Mouse (Mus musculus) stomach, embryonic 16.5 days (tissue): ENCODE measurements around the gene Cfap300. TPM values are rescaled to one million over a fixed set of nuclear protein-coding genes. Genes with fewer than 3 reads are reported as not detected.

ENCODE experiments used
- ATAC-seq: fragments of 200-750 bp; cut with Nextera tagmentation; 2 replicates; pipeline ENCODE4 v1.8.0; 2017; ENCODE audit warnings: moderate number of reproducible peaks, moderate TSS enrichment; ENCODE audit not compliant: insufficient read depth, low FRiP score
- H3K27ac ChIP-seq: fragments of 300-500 bp; sonication (generic); 2 replicates; pipeline ENCODE4 v1.5.1; 2014; ENCODE audit warnings: low read length
- H3K27me3 ChIP-seq: fragments of 300-500 bp; sonication (generic); 2 replicates; pipeline ENCODE4 v1.6.1; 2014; ENCODE audit warnings: low read length, control low read depth, mixed read lengths; ENCODE audit not compliant: control insufficient read depth, insufficient read depth
- H3K36me3 ChIP-seq: fragments of 300-500 bp; sonication (generic); 2 replicates; pipeline ENCODE4 v1.6.1; 2014; ENCODE audit warnings: low read length; ENCODE audit not compliant: control insufficient read depth, insufficient read depth
- H3K4me1 ChIP-seq: fragments of 300-500 bp; sonication (generic); 2 replicates; pipeline ENCODE4 v1.6.1; 2014; ENCODE audit warnings: low read length, control low read depth, mixed read lengths; ENCODE audit not compliant: control insufficient read depth, insufficient read depth
- H3K4me2 ChIP-seq: fragments of 300-500 bp; sonication (generic); 2 replicates; pipeline ENCODE4 v1.6.1; 2014; ENCODE audit warnings: low read depth, low read length, mixed read lengths
- H3K4me3 ChIP-seq: fragments of 300-500 bp; sonication (generic); replicated peaks from 2 replicates; pipeline ENCODE4 v1.5.1; 2014; ENCODE audit warnings: mild to moderate bottlenecking, low read length
- H3K9ac ChIP-seq: fragments of 300-500 bp; sonication (generic); 2 replicates; pipeline ENCODE4 v1.6.1; 2014; ENCODE audit warnings: low read length
- H3K9me3 ChIP-seq: fragments of 300-500 bp; sonication (generic); replicated peaks from 2 replicates; pipeline ENCODE4 v1.6.1; 2016; ENCODE audit warnings: low read length, control low read depth; ENCODE audit not compliant: control insufficient read depth
- WGBS: fragments of 180-500 bp; shearing (Covaris S2); extraction: QIAGEN DNeasy Blood & Tissue Kit; methylation state at CpG from one replicate; pipeline ENCODE4 v1.1.7; 2014; 5-methylcytosine and 5-hydroxymethylcytosine counted together
- polyA plus RNA-seq: library from polyadenylated mRNA; unstranded; fragments of >200 nt; fragmentation: Nextera tagmentation; extraction: Ambion mirVana; gene quantifications from 2 replicates; pipeline ENCODE4 v1.2.1, GENCODE M21; 2015

The Cfap300 gene
- polyA plus RNA-seq, 1 experiment from 2014 or later = 8.1 TPM

GRCm38 (mm10) chr9:7994275-7994674, 48.3 kb downstream of the Cfap300 start:
- no peak overlapping the region for H3K27ac ChIP-seq
- no peak overlapping the region for H3K4me2 ChIP-seq
- WGBS = 75% methylated on average over 5 of the region's 5 CpGs
- H3K36me3 ChIP-seq = no peaks in the 10 kb centered on the region
- H3K4me3 ChIP-seq = no peak overlapping the region
- no peak overlapping the region for H3K9ac ChIP-seq
- H3K4me1 ChIP-seq = no peaks in the 10 kb centered on the region
- no peaks in the 10 kb centered on the region for H3K27me3 ChIP-seq
- no peak for ATAC-seq
- no peaks in the 10 kb centered on the region for H3K9me3 ChIP-seq

- Histone ChIP-seq H3K9me3 (no peaks in the 10 kb centered on the region), H3K4me1 (no peaks in the 10 kb centered on the region), H3K9ac (no peak overlapping the region), H3K4me3 (no peak overlapping the region), H3K27ac (no peak overlapping the region), H3K27me3 (no peaks in the 10 kb centered on the region), H3K4me2 (no peak overlapping the region), H3K36me3 (0 out of 2 replicates have a peak, but pooled peaks cover 5% of the 10 kb centered on the region)
- ATAC-seq = no peak
- WGBS = 59% methylated on average over 3 of the region's 3 CpGs
Observed at GRCm38 (mm10) chr9:7992651-7993050, 50.0 kb downstream of the Cfap300 start.

DNA sequence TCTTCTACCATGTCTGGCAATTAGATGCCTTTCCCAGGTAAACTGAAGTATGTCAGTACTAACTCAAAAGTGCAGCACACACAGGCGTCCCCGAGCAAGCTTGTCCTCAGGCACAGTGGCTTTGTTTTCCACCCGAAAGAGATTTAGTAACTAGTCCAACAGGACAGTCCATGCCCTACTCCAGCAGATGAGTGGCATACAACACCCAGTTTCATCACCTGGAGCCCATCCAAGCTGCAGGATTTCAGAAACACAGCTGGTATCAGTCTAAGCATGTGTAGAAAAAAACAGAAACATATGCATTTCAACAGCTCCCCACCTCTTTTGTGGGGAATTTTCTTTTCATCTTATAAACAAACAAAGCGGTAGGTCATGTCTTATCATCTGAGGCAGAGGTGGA, 51.7 kb downstream of the Cfap300 start:
- 74% methylated on average over 4 of the region's 4 CpGs for WGBS
- H3K4me1 ChIP-seq = no peaks in the 10 kb centered on the region
- H3K4me2 ChIP-seq = no peak overlapping the region
- no peaks in the 10 kb centered on the region for H3K9me3 ChIP-seq
- no peak overlapping the region for H3K4me3 ChIP-seq
- no peaks in the 10 kb centered on the region for H3K27me3 ChIP-seq
- H3K27ac ChIP-seq = no peak overlapping the region
- no peak overlapping the region for H3K9ac ChIP-seq
- ATAC-seq = no peak
- peaks cover 8% of the 10 kb centered on the region; the same call in 1 of the 2 replicates for H3K36me3 ChIP-seq

GRCm38 (mm10) chr9:7987119-7987518, 55.5 kb downstream of the Cfap300 start:
- no peak for ATAC-seq
- H3K4me2 ChIP-seq = no peak overlapping the region
- no peaks in the 10 kb centered on the region for H3K9me3 ChIP-seq
- H3K27ac ChIP-seq = no peak overlapping the region
- H3K27me3 ChIP-seq = no peaks in the 10 kb centered on the region
- H3K9ac ChIP-seq = no peak overlapping the region
- H3K4me3 ChIP-seq = no peak overlapping the region
- 72% methylated on average over 5 of the region's 5 CpGs for WGBS
- peaks cover 8% of the 10 kb centered on the region for H3K4me1 ChIP-seq
- H3K36me3 ChIP-seq = peaks cover 8% of the 10 kb centered on the region; the same call in 1 of the 2 replicates

DNA sequence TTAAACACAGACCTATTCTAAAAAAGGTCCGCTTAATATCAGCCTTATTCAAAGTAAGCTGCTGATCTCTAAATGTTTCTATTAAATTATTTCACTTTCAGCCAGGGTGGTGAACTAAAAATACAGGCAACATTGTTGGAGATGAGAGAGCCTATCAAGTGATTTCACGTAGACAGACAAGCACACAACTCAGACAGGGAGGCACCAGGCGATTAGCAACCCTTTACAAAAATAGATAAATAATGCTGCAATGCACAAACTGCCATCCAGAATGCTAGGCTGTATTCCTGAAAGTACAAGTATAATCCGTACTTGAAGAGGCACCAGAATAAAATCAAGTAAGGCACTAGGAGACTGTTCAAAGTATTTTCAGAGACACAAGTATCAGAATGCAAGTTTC, 58.3 kb downstream of the Cfap300 start:
- Histone ChIP-seq H3K27ac (0 out of 2 replicates have a peak overlapping the region, but pooled peaks have one; percentile 1), H3K9me3 (no peaks in the 10 kb centered on the region), H3K27me3 (no peaks in the 10 kb centered on the region), H3K4me2 (no peak overlapping the region), H3K4me3 (no peak overlapping the region), H3K9ac (no peak overlapping the region), H3K4me1 (peaks cover 12% of the 10 kb centered on the region), H3K36me3 (peaks cover 8% of the 10 kb centered on the region; the same call in 1 of the 2 replicates)
- 49% methylated on average over 4 of the region's 4 CpGs for WGBS
- no peak for ATAC-seq

- peaks cover 8% of the 10 kb centered on the region; the same call in 1 of the 2 replicates for H3K36me3 ChIP-seq
- 45% methylated on average over 2 of the region's 2 CpGs for WGBS
- no peak for ATAC-seq
- peak overlapping the region; percentile 42 for H3K27ac ChIP-seq
- H3K9me3 ChIP-seq = no peaks in the 10 kb centered on the region
- H3K9ac ChIP-seq = no peak overlapping the region
- peaks cover 12% of the 10 kb centered on the region for H3K4me1 ChIP-seq
- H3K4me2 ChIP-seq = no peak overlapping the region
- no peaks in the 10 kb centered on the region for H3K27me3 ChIP-seq
- H3K4me3 ChIP-seq = no peak overlapping the region
Observed at GRCm38 (mm10) chr9:7983665-7984064, 59.0 kb downstream of the Cfap300 start.

GRCm38 (mm10) chr9:7980162-7980561, 62.5 kb downstream of the Cfap300 start:
- peaks cover 12% of the 10 kb centered on the region for H3K4me1 ChIP-seq
- H3K9ac ChIP-seq = no peak overlapping the region
- H3K36me3 ChIP-seq = no peaks in the 10 kb centered on the region
- no peak overlapping the region for H3K4me2 ChIP-seq
- no peak for ATAC-seq
- no peaks in the 10 kb centered on the region for H3K9me3 ChIP-seq
- H3K4me3 ChIP-seq = no peak overlapping the region
- no peaks in the 10 kb centered on the region for H3K27me3 ChIP-seq
- H3K27ac ChIP-seq = no peak overlapping the region
- WGBS = 56% methylated on average over 2 of the region's 2 CpGs

DNA sequence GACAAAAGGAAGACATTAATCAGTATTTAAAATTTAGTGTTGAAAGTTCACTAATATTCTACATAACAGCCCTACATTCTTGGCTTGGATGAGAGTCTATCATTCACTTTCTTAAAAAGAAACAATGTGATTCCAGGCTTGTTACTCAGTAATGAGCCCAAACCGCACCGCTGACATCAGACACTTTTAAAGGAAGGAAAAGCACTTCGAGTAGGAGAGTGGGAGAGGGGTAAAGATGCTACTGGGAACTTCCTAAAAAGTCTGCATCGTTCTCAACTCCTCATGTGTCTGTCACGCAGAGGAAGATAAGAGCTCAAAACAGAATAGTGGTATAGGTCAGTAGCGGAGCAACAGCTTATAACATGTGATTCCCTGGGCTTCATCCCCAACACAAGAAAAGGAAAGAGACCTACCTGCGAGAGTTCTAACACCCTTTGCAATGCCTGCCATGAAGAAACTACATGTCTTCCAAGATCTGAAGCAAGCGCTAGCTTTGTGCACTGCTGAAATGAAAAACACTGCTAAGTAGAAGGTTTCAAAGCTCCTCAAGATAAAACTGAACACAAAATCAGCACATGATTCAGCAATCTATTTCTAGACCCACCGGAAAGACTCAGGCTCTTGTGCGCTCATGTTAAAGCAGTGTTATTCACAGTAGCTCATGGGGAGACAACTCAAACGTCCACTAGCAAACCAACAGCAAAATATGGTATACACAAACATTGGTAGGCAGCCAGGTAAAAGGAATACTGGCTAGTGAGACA, 63.3 kb downstream of the Cfap300 start:
- ATAC-seq = no peak
- Histone ChIP-seq H3K27me3 (no peaks in the 10 kb centered on the region), H3K27ac (no peak overlapping the region), H3K4me3 (no peak overlapping the region), H3K9me3 (no peaks in the 10 kb centered on the region), H3K9ac (no peak overlapping the region), H3K4me1 (peaks cover 9% of the 10 kb centered on the region), H3K36me3 (no peaks in the 10 kb centered on the region), H3K4me2 (no peak overlapping the region)
- WGBS = 78% methylated on average over 11 of the region's 11 CpGs

GRCm38 (mm10) chr9:7978502-7978901, 64.1 kb downstream of the Cfap300 start:
- H3K27ac ChIP-seq = no peak overlapping the region
- H3K36me3 ChIP-seq = no peaks in the 10 kb centered on the region
- H3K27me3 ChIP-seq = no peaks in the 10 kb centered on the region
- no peak overlapping the region for H3K9ac ChIP-seq
- peaks cover 4% of the 10 kb centered on the region for H3K4me1 ChIP-seq
- H3K4me3 ChIP-seq = no peak overlapping the region
- ATAC-seq = no peak
- H3K4me2 ChIP-seq = no peak overlapping the region
- no peaks in the 10 kb centered on the region for H3K9me3 ChIP-seq
- WGBS = 84% methylated on average over 3 of the region's 3 CpGs
